Mouse (Mus musculus): Measurements from ENCODE around the gene F5.

- TF ChIP-seq CTCF (conservative IDR thresholded peaks at IDR 0.05; ENCODE audit: low read length) = no peak
- TF ChIP-seq NANOG (IDR thresholded peaks at IDR 0.05; ENCODE audit: borderline replicate concordance, low read length) = no peak
- TF ChIP-seq POU5F1 (IDR thresholded peaks at IDR 0.05; ENCODE audit: borderline replicate concordance, low read length) = no peak
Observed at GRCm38 (mm10) chr1:164110591-164111329, 40.9 kb upstream of the F5 start.

All from E14TG2a.4 (cell line).